In the genomic region with DNA sequence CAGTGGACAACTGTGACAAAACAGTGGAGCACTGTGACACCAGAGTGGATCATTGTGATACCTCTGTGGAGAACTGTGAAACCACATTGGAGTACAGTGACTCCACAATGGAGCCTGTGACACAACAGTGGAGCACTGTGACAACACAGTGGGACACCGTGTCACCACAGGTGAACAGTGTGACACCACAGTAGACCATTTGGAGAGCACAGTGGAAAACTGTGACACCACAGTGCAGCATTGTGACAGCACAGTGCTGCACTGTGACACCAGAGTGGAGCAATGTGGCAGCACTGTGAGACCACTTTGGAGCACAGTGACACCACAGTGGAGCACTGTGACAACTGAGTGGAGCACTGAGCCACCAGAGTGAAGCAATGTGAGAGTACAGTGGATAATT, we compare ENCODE assay signal across 23 mouse cellular contexts.
DNase-seq lines count a peak whose midpoint lies in the region; ATAC-seq lines count a peak whose summit lies in the region.
"Had no signal": no experiment of that assay in that cellular context is flagged by ENCODE, and none has a peak within 500 bp of the region (broad histone marks: within the 10 kb centered on the region; RNA-seq: fewer than 3 reads in every experiment).

No protein-coding gene starts in this region.

- no peaks in the 10 kb centered on the region for H3K4me1 ChIP-seq in kidney, embryonic 16.5 days (ENCODE audit: insufficient read depth, low read length)
- H3K4me1 ChIP-seq: embryonic facial prominence, embryonic 12.5 days; forebrain, embryonic 12.5 days; hindbrain, embryonic 15.5 days; limb, embryonic 15.5 days; liver, embryonic 15.5 days; midbrain, embryonic 10.5 days had no signal

- ATAC-seq in kidney, embryonic 16.5 days (ENCODE audit: low FRiP score, low TSS enrichment), result no peak
- ATAC-seq: CD4-positive, CD25-positive, alpha-beta regulatory T cell, adult 4 months; lung, postnatal 0 days; midbrain, embryonic 16.5 days had no signal

- H3K4me3 ChIP-seq in kidney, embryonic 16.5 days (ENCODE audit: low read length), result no peak overlapping the region
- H3K4me3 ChIP-seq: embryonic facial prominence, embryonic 12.5 days; forebrain, embryonic 12.5 days; hindbrain, embryonic 15.5 days; limb, embryonic 15.5 days; liver, embryonic 15.5 days; midbrain, embryonic 10.5 days; myocyte had no signal

- no peak overlapping the region for H3K9ac ChIP-seq in kidney, embryonic 16.5 days (replicated peaks; ENCODE audit: low read length)
- H3K9ac ChIP-seq: embryonic facial prominence, embryonic 12.5 days; forebrain, embryonic 12.5 days; hindbrain, embryonic 15.5 days; limb, embryonic 15.5 days; liver, embryonic 15.5 days had no signal

- peak; percentile 3 for DNase-seq in gastrocnemius, postnatal 25 days
- DNase-seq in gastrocnemius, postnatal 10 days, result no peak
- peak; percentile 0 for DNase-seq in kidney, postnatal 4 days
- DNase-seq in ovary, adult 18-20 months (ENCODE audit: low spot score), result peak; percentile 1
- no peak for DNase-seq in ovary, postnatal 10 days (ENCODE audit: low spot score)
- DNase-seq in naive thymus-derived CD4-positive, alpha-beta T cell, adult 2 months (ENCODE audit: low read depth), result peak; percentile 3
- DNase-seq in frontal cortex, postnatal 25 days (ENCODE audit: low spot score in 2 of 2), result no peak
- DNase-seq: adrenal gland, postnatal 14 days; kidney, adult 2 months; left cerebral cortex, postnatal 4 days; retina, postnatal 1 day; right cerebral cortex, postnatal 4 days had no signal

- H3K27ac ChIP-seq in kidney, embryonic 16.5 days (ENCODE audit: low read length), result no peak overlapping the region
- H3K27ac ChIP-seq: embryonic facial prominence, embryonic 12.5 days; forebrain, embryonic 12.5 days; hindbrain, embryonic 15.5 days; limb, embryonic 15.5 days; liver, embryonic 15.5 days; midbrain, embryonic 10.5 days had no signal

- H3K27me3 ChIP-seq in kidney, embryonic 16.5 days (ENCODE audit: insufficient read depth, low read length), result no peaks in the 10 kb centered on the region
- H3K27me3 ChIP-seq: embryonic facial prominence, embryonic 12.5 days; forebrain, embryonic 12.5 days; hindbrain, embryonic 15.5 days; limb, embryonic 15.5 days; liver, embryonic 15.5 days had no signal

- H3K36me3 ChIP-seq in kidney, embryonic 16.5 days (ENCODE audit: insufficient read depth, low read length), result no peaks in the 10 kb centered on the region
- H3K36me3 ChIP-seq: embryonic facial prominence, embryonic 12.5 days; forebrain, embryonic 12.5 days; hindbrain, embryonic 15.5 days; limb, embryonic 15.5 days; liver, embryonic 15.5 days; midbrain, embryonic 10.5 days had no signal

- H3K4me2 ChIP-seq in kidney, embryonic 16.5 days (replicated peaks; ENCODE audit: low read depth, low read length), result no peak overlapping the region
- H3K4me2 ChIP-seq: embryonic facial prominence, embryonic 12.5 days; forebrain, embryonic 12.5 days; hindbrain, embryonic 15.5 days; limb, embryonic 15.5 days; liver, embryonic 15.5 days had no signal

- H3K9me3 ChIP-seq in kidney, embryonic 16.5 days (ENCODE audit: low read length), result peaks cover 76% of the 10 kb centered on the region

- WGBS in kidney, embryonic 16.5 days, result 79% methylated on average over 1 of the region's 1 CpGs

Comparison
In these comparisons a context has a peak if more than half of its experiments do, and no peak if none do; other contexts are left out.
1. DNase-seq: peak in gastrocnemius, postnatal 25 days (single experiment), kidney, postnatal 4 days (2 of 2), ovary, adult 18-20 months (single experiment) and naive thymus-derived CD4-positive, alpha-beta T cell, adult 2 months (single experiment); none in gastrocnemius, postnatal 10 days (single experiment), ovary, postnatal 10 days (single experiment) and frontal cortex, postnatal 25 days (0 of 2).